Mouse (Mus musculus) thymus, adult 2 months (tissue): Measurements from ENCODE around the gene Lmo4. TPM values are rescaled to one million over a fixed set of nuclear protein-coding genes. Genes with fewer than 3 reads are reported as not detected.

Experiments
- DNase-seq: peaks from one replicate; pipeline ENCODE4 v3.0.0; 2021
- H3K27ac ChIP-seq: fragments of 200-500 bp; 2 replicates; pipeline ENCODE4 v1.5.1; 2012; ENCODE audit warnings: low read length, control low read depth; ENCODE audit not compliant: control insufficient read depth, insufficient read depth
- H3K27me3 ChIP-seq: fragments of 200-500 bp; 2 replicates; pipeline ENCODE4 v1.6.1; 2012; ENCODE audit warnings: mild to moderate bottlenecking, low read length, moderate library complexity, mixed read lengths; ENCODE audit not compliant: control insufficient read depth, insufficient read depth
- H3K36me3 ChIP-seq: fragments of 200-500 bp; 2 replicates; pipeline ENCODE4 v1.6.1; 2012; ENCODE audit warnings: mild to moderate bottlenecking, low read length, moderate library complexity; ENCODE audit not compliant: control insufficient read depth, insufficient read depth
- H3K4me1 ChIP-seq: fragments of 200-500 bp; replicated peaks from 2 replicates; pipeline ENCODE4 v1.6.1; 2012; ENCODE audit warnings: low read length; ENCODE audit not compliant: control insufficient read depth, insufficient read depth
- H3K4me3 ChIP-seq: fragments of 200-500 bp; 2 replicates; pipeline ENCODE4 v1.5.1; 2012; ENCODE audit warnings: mild to moderate bottlenecking, low read length, control low read depth, moderate library complexity; ENCODE audit not compliant: control insufficient read depth, insufficient read depth
- CTCF ChIP-seq: fragments of 200-500 bp; IDR thresholded peaks from 2 replicates; pipeline ENCODE4 v1.5.1; 2012; ENCODE audit warnings: mild to moderate bottlenecking, control low read depth, low read length, moderate library complexity, borderline replicate concordance; ENCODE audit not compliant: control insufficient read depth, poor library complexity, insufficient read depth; ENCODE audit errors: extremely low read depth
- POLR2A ChIP-seq: fragments of 200-500 bp; IDR thresholded peaks from 2 replicates; pipeline ENCODE4 v1.6.1; 2012; ENCODE audit warnings: mild to moderate bottlenecking, low read length, control low read depth, moderate library complexity; ENCODE audit not compliant: control insufficient read depth, poor library complexity, insufficient read depth; ENCODE audit errors: extremely low read depth
- WGBS: fragments of 180-500 bp; shearing (Covaris S2); methylation state at CpG from one replicate; pipeline ENCODE4 v1.1.7; 2018; 5-methylcytosine and 5-hydroxymethylcytosine counted together
- polyA plus RNA-seq: library from polyadenylated mRNA; depleted of rRNA; stranded (reverse); fragments of >200 nt; gene quantifications from 2 replicates; pipeline ENCODE4 v1.2.3, GENCODE M21; 2012; rRNA removed

The Lmo4 gene
- 99.1 and 106 TPM in 2 replicates for polyA plus RNA-seq

- DNase-seq = peak; percentile 89
- peak within 1 kb of the TSS; percentile 68 for H3K4me3 ChIP-seq
- H3K36me3 ChIP-seq = 0 out of 2 replicates have a peak, but pooled peaks cover 2% of the 10 kb centered on the region
- under 1% methylated on average over 58 of the region's 76 CpGs for WGBS
- TF ChIP-seq CTCF (no peak), POLR2A (peak; percentile 94)
- H3K27me3 ChIP-seq = no peaks in the 10 kb centered on the region
- peaks cover 7% of the 10 kb centered on the region for H3K4me1 ChIP-seq
- H3K27ac ChIP-seq = peak within 1 kb of the TSS; percentile 79
These were observed at the start of gene Lmo4 for GRCm38 (mm10) chr3:144204413-144205311. TSS of gene Lmo4 (minus strand) at chr3:144205220.

DNA sequence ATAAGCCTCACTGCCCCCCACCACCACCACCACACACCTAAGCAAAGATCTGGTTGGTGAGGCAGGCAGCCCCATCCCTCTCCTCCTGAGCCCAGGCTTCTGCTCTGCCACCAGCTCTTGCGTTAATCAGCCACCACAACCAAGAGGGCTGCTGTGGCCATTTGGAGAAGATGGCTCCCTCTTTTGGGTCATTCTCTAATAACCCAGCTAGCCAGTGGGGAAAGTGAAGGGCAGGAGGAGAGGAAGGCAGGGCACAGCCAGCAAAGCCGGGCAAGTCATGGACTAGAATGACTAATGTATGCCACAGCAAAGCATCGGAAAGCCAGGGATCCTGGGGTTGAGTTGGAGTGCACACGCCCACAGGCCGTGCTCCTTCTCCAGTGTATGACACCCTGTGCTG, 49.3 kb upstream of the Lmo4 start:
- DNase-seq = no peak
- Histone ChIP-seq H3K27me3 (no peaks in the 10 kb centered on the region), H3K4me1 (peaks cover 25% of the 10 kb centered on the region), H3K36me3 (no peaks in the 10 kb centered on the region), H3K27ac (no peak overlapping the region), H3K4me3 (no peak overlapping the region)
- 98% methylated on average over 5 of the region's 5 CpGs for WGBS
- no peak for TF ChIP-seq CTCF
- TF ChIP-seq POLR2A = no peak

- WGBS = 3% methylated on average over 6 of the region's 6 CpGs
- peak overlapping the region; percentile 76 for H3K27ac ChIP-seq
- H3K36me3 ChIP-seq = no peaks in the 10 kb centered on the region
- no peak overlapping the region for H3K4me3 ChIP-seq
- no peaks in the 10 kb centered on the region for H3K27me3 ChIP-seq
- TF ChIP-seq POLR2A (no peak), CTCF (no peak)
- peak; percentile 36 for DNase-seq
- peaks cover 23% of the 10 kb centered on the region for H3K4me1 ChIP-seq
These were observed 48.0 kb upstream of the Lmo4 start for GRCm38 (mm10) chr3:144253018-144253417.

DNA sequence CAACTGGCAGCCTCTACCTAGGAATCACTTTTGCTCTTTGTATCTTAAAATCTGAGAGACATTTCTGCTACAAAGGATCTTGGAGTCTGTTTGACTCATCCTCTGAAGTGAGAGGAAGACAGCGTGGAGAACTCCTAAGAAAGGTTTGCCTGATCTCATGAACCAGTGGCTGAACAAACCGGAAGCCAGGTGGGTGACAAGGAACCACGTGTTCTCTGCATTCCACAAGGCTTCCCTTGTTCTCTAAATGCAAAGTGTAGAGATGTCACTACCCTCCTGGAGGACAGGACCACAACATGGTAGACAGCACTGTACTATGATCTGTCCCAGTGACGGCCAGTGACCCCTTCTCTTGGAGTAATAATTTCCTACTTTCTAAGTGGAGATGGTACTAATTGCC, 47.1 kb upstream of the Lmo4 start:
- no peaks in the 10 kb centered on the region for H3K36me3 ChIP-seq
- TF ChIP-seq POLR2A (no peak), CTCF (no peak)
- peak; percentile 18 for DNase-seq
- peaks cover 20% of the 10 kb centered on the region for H3K4me1 ChIP-seq
- no peaks in the 10 kb centered on the region for H3K27me3 ChIP-seq
- 26% methylated on average over 4 of the region's 4 CpGs for WGBS
- H3K4me3 ChIP-seq = no peak overlapping the region
- H3K27ac ChIP-seq = no peak overlapping the region

DNA sequence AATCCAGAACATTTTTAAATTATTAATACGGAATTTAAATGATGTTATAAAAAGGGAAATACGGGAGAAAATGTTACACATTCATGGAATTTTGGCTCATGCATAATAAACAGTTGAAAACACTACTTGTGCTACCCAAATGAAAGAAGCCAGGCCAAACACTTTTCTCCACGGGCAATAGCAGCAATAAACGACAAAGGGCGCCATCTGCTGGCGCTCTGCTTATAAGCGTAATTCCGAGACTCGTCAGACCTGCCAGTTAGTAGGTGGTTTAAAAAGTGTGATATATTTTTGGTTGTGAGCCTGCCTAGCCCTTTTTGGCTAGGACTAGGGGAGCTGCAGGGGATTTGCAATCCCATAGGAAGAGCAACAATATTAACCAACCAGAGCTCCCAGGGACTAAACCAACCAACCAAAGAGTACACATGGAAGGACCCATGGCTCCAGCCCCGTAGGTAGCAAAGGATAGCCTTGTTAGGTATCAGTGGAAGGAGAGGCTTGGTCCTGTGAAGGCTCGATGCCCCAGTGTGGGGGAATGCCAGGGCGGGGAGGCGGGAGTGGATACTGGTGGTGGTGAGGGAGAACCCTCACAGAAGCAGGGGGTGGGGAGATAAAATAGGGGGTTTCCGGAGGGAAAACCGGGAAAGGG, 37.1 kb upstream of the Lmo4 start:
- peak; percentile 75 for DNase-seq
- Histone ChIP-seq H3K36me3 (no peaks in the 10 kb centered on the region), H3K4me3 (no peak overlapping the region), H3K27me3 (no peaks in the 10 kb centered on the region), H3K27ac (no peak overlapping the region), H3K4me1 (no peaks in the 10 kb centered on the region)
- 33% methylated on average over 15 of the region's 15 CpGs for WGBS
- TF ChIP-seq POLR2A = no peak
- no peak for TF ChIP-seq CTCF

GRCm38 (mm10) chr3:144241161-144241560, 36.1 kb upstream of the Lmo4 start:
- WGBS = 96% methylated on average over 3 of the region's 3 CpGs

More at GRCm38 (mm10) chr3:144241161-144241560, 36.1 kb upstream of the Lmo4 start:
- Histone ChIP-seq H3K4me1 (no peaks in the 10 kb centered on the region), H3K4me3 (no peak overlapping the region), H3K27ac (no peak overlapping the region), H3K27me3 (no peaks in the 10 kb centered on the region), H3K36me3 (no peaks in the 10 kb centered on the region)
- TF ChIP-seq POLR2A (no peak), CTCF (no peak)
- DNase-seq = no peak
